Mouse (Mus musculus): Measurements from ENCODE around the gene Wdr83.

DNA sequence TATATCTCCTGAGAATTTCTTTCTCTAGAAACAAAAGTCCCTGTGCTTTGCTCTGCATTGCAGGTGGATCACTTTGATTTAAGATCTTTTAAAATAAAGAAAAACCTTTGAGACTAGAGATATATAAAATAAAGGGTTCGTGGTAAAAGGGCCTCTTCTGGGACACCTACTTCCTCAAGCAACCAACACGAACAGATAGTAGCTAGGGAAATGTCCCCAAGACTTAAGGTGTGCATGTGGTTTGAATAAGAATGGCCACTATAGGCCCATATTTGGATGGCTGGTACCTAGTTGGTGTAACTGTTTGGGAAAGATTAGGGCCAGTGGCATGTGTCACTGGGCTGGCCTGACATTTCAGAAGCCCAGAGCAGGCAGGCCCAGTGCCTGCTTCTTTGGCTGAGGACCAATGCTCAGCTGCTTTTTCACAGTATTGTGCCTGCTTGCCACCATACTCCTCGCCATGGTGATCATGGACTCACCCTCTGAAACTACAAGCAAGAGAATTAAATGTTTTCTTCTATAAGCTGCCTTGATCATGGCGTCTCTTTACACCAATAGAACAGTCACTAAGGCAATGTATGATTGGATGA is 19.1 kb upstream of the Wdr83 start:
- TF ChIP-seq CTCF (IDR thresholded peaks at IDR 0.05; ENCODE audit: low read depth) (no peak), EP300 (optimal IDR thresholded peaks at IDR 0.05) (no peak)
